Mouse (Mus musculus) liver, embryonic 11.5 days (tissue): ENCODE measurements around the gene Hist1h3g. TPM values are rescaled to one million over a fixed set of nuclear protein-coding genes. Genes with fewer than 3 reads are reported as not detected.
A peak's percentile ranks its signal among the peaks of the same experiment; 100 is the strongest.
"Not testable (repeated sequence)": the region's sequence is repeated elsewhere in the genome, so short reads cannot be mapped to it uniquely, and the experiment has no call there.

Experiments used
- ATAC-seq: fragments of 200-750 bp; cut with Nextera tagmentation; replicated peaks from 2 replicates; pipeline ENCODE4 v1.8.0; 2017; ENCODE audit warnings: moderate number of reproducible peaks, mild to moderate bottlenecking, moderate TSS enrichment, moderate library complexity; ENCODE audit not compliant: low FRiP score
- DNase-seq: peaks from one replicate; pipeline ENCODE4 v3.0.0-alpha.2; 2017; ENCODE audit warnings: low spot score
- H3K27ac ChIP-seq: fragments of 300-500 bp; sonication (generic); 2 replicates; pipeline ENCODE4 v1.5.1; 2014; ENCODE audit warnings: mild to moderate bottlenecking, low read depth, low read length, control low read depth
- H3K27me3 ChIP-seq: fragments of 300-500 bp; sonication (generic); replicated peaks from 2 replicates; pipeline ENCODE4 v1.6.1; 2014; ENCODE audit warnings: low read length, mixed read lengths; ENCODE audit not compliant: control insufficient read depth, insufficient read depth
- H3K36me3 ChIP-seq: fragments of 300-500 bp; sonication (generic); 2 replicates; pipeline ENCODE4 v1.6.1; 2014; ENCODE audit warnings: mild to moderate bottlenecking, low read length, moderate library complexity, mixed read lengths; ENCODE audit not compliant: control insufficient read depth, insufficient read depth
- H3K4me1 ChIP-seq: fragments of 300-500 bp; sonication (generic); replicated peaks from 2 replicates; pipeline ENCODE4 v1.6.1; 2014; ENCODE audit warnings: low read length, mixed read lengths; ENCODE audit not compliant: control insufficient read depth, insufficient read depth
- H3K4me2 ChIP-seq: fragments of 300-500 bp; sonication (generic); 2 replicates; pipeline ENCODE4 v1.6.1; 2014; ENCODE audit warnings: mild to moderate bottlenecking, control low read depth, moderate library complexity
- H3K4me3 ChIP-seq: fragments of 300-500 bp; sonication (generic); 2 replicates; pipeline ENCODE4 v1.5.1; 2014; ENCODE audit warnings: low read depth, low read length, control low read depth
- H3K9ac ChIP-seq: fragments of 300-500 bp; sonication (generic); 2 replicates; pipeline ENCODE4 v1.6.1; 2014; ENCODE audit warnings: low read depth, low read length, control low read depth
- H3K9me3 ChIP-seq: fragments of 300-500 bp; sonication (generic); 2 replicates; pipeline ENCODE4 v1.6.1; 2016; ENCODE audit warnings: low read length, inconsistent platforms, mixed read lengths; ENCODE audit not compliant: control insufficient read depth
- WGBS: fragments of 180-500 bp; shearing (Covaris S2); extraction: QIAGEN DNeasy Blood & Tissue Kit; methylation state at CpG from one replicate; pipeline ENCODE4 v1.1.7; 2014; 5-methylcytosine and 5-hydroxymethylcytosine counted together
- polyA plus RNA-seq: library from polyadenylated mRNA; unstranded; fragments of >200 nt; fragmentation: Nextera tagmentation; extraction: Ambion mirVana; gene quantifications from 2 replicates; pipeline ENCODE4 v1.2.1, GENCODE M21; 2014

Hist1h3g gene
- polyA plus RNA-seq, 1 experiment from 2014 or later, result 5.2 TPM

DNA sequence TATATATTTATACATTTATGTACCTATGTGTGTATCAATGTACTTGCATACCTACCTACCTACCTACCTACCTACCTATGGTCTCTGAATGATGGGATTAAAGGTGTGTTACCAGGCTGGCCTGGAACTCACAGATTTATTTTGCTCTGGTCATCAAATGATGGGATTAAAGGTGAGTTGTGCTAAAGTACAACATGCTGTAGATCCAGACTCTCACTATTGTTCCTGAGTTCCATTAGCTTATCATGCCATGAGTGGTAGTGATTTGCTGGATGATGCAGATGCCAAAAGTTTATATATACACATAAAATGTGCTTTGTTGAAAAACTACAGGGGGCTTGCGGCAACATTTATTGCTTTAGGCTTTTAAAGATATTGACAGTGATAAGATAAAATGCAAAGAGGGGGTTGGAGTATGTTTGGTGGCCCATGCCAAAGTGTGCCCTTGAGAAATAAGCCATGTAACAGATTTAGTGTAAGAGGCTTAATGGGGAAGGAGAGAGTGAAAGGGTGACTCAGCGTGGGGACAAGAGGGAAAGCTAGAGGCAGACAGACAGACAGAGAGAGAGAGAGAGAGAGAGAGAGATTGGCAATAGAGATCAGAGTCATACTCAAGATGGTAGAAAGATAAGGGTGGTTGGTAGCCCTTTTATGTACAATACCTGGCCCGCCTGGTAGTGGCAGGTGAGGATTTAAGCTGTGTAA lies 1.9 kb downstream of the Hist1h3g start:
- H3K4me1 ChIP-seq, result peaks cover 20% of the 10 kb centered on the region

DNA sequence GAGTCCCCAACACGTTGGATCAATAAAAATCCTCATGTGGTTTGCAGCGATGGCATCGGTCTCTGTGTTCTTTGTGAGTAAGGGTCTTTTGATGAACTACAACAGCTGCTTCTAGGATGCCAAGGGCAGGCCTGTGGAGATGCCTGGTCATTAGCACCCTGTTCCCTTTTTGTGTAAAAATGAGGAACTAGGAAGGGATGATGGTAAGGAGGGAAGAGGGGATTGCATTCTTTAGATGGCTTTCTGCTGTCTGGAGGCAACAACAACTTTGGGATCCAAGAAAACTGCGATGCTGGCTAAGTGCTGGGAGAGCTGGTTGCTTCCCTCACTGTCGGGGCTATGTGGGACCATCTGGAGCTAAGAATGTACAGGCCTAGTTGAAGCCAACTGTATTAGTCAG lies 3.0 kb downstream of the Hist1h3g start:
- Histone ChIP-seq H3K36me3 (no peaks in the 10 kb centered on the region), H3K27ac (peak overlapping the region; percentile 57), H3K9me3 (no peaks in the 10 kb centered on the region), H3K9ac (no peak overlapping the region), H3K4me2 (0 out of 2 replicates have a peak overlapping the region, but pooled peaks have one; percentile 10), H3K4me3 (no peak overlapping the region), H3K27me3 (no peaks in the 10 kb centered on the region), H3K4me1 (peaks cover 13% of the 10 kb centered on the region)
- no peak for ATAC-seq
- DNase-seq, result no peak
- 68% methylated on average over 5 of the region's 5 CpGs for WGBS

More for the DNA sequence above, 1.9 kb downstream of the Hist1h3g start:
- Histone ChIP-seq H3K4me2 (peak overlapping the region; percentile 88), H3K27ac (peak overlapping the region; percentile 100), H3K27me3 (no peaks in the 10 kb centered on the region), H3K4me3 (peak overlapping the region; percentile 65), H3K9me3 (no peaks in the 10 kb centered on the region), H3K36me3 (no peaks in the 10 kb centered on the region), H3K9ac (peak overlapping the region; percentile 0; the same call in 1 of the 2 replicates)
- DNase-seq, result no peak
- no peak for ATAC-seq
- WGBS, result 75% methylated on average over 3 of the region's 3 CpGs

DNA sequence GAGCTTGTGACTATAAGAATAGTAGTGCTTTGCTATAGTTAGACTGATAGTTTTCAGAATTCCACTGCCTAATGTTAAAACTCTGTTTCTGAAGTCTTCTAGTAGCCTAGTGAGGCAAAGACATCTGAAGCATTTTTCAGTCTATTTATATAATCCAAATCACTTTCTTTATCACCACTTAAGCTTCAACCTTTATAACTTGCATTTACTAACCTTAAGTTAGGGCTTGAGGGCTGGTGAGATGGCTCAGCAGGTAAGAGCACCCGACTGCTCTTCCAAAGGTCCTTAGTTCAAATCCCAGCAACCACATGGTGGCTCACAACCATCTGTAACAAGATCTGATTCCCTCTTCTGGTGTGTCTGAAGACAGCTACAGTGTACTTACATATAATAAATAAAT lies 4.6 kb downstream of the Hist1h3g start:
- not testable (repeated sequence) for H3K27ac ChIP-seq, H3K4me2 ChIP-seq, H3K9ac ChIP-seq, H3K27me3 ChIP-seq, H3K4me3 ChIP-seq, DNase-seq, H3K9me3 ChIP-seq, H3K36me3 ChIP-seq, ATAC-seq
- 74% methylated on average over 1 of the region's 1 CpGs for WGBS
- peaks cover 13% of the 10 kb centered on the region for H3K4me1 ChIP-seq

GRCm38 (mm10) chr13:23541497-23541896 lies 6.3 kb downstream of the Hist1h3g start:
- Histone ChIP-seq H3K4me1 (peaks cover 15% of the 10 kb centered on the region), H3K4me3 (no peak overlapping the region), H3K9ac (no peak overlapping the region), H3K27ac (peak overlapping the region; percentile 98; the same call in 1 of the 2 replicates), H3K9me3 (no peaks in the 10 kb centered on the region), H3K36me3 (no peaks in the 10 kb centered on the region), H3K27me3 (no peaks in the 10 kb centered on the region), H3K4me2 (peak overlapping the region; percentile 83)
- WGBS, result 74% methylated on average over 3 of the region's 3 CpGs
- DNase-seq (no peak), ATAC-seq (no peak)

DNA sequence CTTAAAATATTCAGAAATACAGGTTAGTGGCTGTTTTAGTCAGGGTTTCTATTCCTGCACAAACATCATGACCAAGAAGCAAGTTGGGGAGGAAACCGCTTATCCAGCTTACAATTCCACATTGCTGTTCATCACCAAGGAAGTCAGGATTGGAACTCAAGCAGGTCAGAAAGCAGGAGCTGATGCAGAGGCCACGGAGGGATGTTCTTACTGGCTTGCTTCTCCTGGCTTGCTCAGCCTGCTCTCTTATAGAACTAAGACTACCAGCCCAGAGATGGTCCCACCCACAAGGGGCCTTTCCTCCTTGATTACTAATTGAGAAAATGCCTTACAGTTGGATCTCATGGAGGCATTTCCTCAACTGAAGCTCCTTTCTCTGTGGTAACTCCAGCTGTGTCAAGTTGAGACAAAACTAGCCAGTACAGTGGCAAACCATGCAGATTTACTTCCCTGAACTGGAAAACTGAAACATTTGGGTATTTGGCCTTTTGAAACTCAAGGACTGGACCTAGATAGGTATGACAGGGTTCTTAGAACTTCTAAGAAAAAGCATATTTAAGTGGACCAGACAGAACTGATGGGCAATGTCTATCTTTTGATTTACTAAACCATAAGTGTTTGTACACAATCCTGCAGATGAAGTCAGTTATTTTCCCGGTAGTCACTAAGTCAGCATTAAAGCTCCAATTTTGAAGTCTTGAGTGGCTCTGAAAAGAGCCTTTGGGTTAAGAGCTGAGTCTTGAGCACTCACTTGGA lies 7.2 kb downstream of the Hist1h3g start:
- 9% methylated on average over 3 of the region's 3 CpGs for WGBS

DNA sequence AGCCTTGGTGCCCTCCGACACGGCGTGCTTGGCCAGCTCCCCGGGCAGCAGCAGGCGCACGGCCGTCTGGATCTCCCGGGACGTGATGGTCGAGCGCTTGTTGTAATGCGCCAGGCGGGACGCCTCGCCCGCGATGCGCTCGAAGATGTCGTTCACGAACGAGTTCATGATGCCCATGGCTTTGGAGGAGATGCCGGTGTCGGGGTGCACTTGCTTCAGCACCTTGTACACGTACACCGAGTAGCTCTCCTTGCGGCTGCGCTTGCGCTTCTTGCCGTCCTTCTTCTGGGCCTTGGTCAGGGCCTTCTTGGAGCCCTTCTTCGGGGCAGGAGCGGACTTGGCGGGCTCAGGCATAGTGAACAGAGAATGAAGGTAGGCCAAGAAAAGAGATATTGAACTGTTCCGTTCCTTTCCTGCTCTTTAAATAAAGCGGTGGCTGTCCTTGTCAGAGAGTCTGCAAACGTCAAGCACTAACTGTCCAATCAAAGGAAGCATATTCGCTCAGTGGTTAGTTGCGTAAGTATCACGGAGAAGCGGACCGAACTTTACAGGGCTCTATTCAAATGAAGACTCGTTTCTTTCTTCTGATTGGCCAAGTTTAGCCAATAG lies 7.9 kb downstream of the Hist1h3g start, which contains the start of gene Hist1h2bh:
TSS of gene Hist1h2bh (minus strand) at position 394 of the 609 bp plus-strand sequence.
- Histone ChIP-seq H3K27ac (peak within 1 kb of the TSS; percentile 98), H3K4me2 (peak within 1 kb of the TSS; percentile 83), H3K9ac (peak within 1 kb of the TSS; percentile 82), H3K4me3 (peak within 1 kb of the TSS; percentile 53)
- peak; percentile 74 for DNase-seq
- H3K36me3 ChIP-seq, H3K9me3 ChIP-seq, H3K4me1 ChIP-seq, H3K27me3 ChIP-seq: not testable (repeated sequence)
- peak; percentile 89 for ATAC-seq
- 1% methylated on average over 27 of the region's 42 CpGs for WGBS

More for the DNA sequence above, 7.2 kb downstream of the Hist1h3g start:
- H3K4me2 ChIP-seq, result peak overlapping the region; percentile 83
- peak overlapping the region; percentile 53 for H3K4me3 ChIP-seq
- not testable (repeated sequence) for H3K9me3 ChIP-seq, H3K27me3 ChIP-seq, H3K36me3 ChIP-seq, DNase-seq
- H3K4me1 ChIP-seq, result peaks cover 11% of the 10 kb centered on the region
- ATAC-seq, result 0 out of 2 replicates have a peak, but pooled peaks have one; percentile 0
- peak overlapping the region; percentile 98 for H3K27ac ChIP-seq
- H3K9ac ChIP-seq, result peak overlapping the region; percentile 82

DNA sequence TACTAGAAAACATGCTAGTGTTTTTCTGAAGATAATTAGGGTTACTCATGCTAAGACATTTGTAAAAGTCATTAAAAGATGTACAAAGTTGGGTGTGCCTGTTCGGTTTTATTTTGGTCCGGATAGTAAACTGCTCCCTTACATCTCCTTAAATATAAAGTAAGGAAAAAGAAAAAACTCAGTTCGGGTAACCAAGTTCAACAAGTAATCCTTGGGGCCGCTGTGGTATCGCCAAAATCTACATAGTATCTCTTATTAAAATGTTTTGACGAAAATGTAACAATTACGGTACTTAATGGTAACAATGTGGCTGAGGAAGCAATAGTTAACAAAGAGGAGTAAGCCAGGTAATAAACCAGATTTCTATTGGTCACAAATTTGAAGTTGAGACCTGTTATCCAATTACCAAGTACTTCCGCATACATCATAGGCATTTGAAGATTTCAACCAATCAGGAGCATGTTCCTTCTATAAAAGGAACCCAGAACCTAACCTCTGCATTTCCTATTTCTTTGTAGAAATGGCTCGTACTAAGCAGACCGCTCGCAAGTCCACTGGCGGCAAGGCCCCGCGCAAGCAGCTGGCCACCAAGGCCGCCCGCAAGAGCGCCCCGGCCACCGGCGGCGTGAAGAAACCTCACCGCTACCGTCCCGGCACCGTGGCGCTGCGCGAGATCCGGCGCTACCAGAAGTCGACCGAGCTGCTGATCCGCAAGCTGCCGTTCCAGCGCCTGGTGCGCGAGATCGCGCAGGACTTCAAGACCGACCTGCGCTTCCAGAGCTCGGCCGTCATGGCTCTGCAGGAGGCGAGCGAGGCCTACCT lies 9.0 kb downstream of the Hist1h3g start, which contains the start of gene Hist1h3f:
TSS of gene Hist1h3f (plus strand) at position 88 of the 822 bp plus-strand sequence.
- Histone ChIP-seq H3K27ac (peak within 1 kb of the TSS; percentile 98), H3K9me3 (no peaks in the 10 kb centered on the region), H3K36me3 (no peaks in the 10 kb centered on the region), H3K4me3 (peak within 1 kb of the TSS; percentile 53), H3K4me2 (peak within 1 kb of the TSS; percentile 83), H3K27me3 (no peaks in the 10 kb centered on the region), H3K9ac (peak within 1 kb of the TSS; percentile 82), H3K4me1 (peaks cover 10% of the 10 kb centered on the region)
- no peak for DNase-seq
- under 1% methylated on average over 28 of the region's 45 CpGs for WGBS
- peak; percentile 82 for ATAC-seq

GRCm38 (mm10) chr13:23544787-23545120 lies 9.5 kb downstream of the Hist1h3g start:
- WGBS, result 0% methylated on average over 11 of the region's 14 CpGs
- H3K4me1 ChIP-seq, DNase-seq, H3K36me3 ChIP-seq, H3K9me3 ChIP-seq, H3K27me3 ChIP-seq: not testable (repeated sequence)
- peak overlapping the region; percentile 53 for H3K4me2 ChIP-seq
- peak overlapping the region; percentile 42 for H3K4me3 ChIP-seq
- peak; percentile 13 for ATAC-seq
- H3K27ac ChIP-seq, result peak overlapping the region; percentile 98; the same call in 1 of the 2 replicates
- H3K9ac ChIP-seq, result peak overlapping the region; percentile 63
